Mouse (Mus musculus) MEL (cell line): ENCODE results near the gene Slc25a11. TPM values are rescaled to one million over a fixed set of nuclear protein-coding genes. Genes with fewer than 3 reads are reported as not detected.

ENCODE experiments used
- DNase-seq: peaks from one replicate; pipeline ENCODE4 v3.0.0; 2011; ENCODE audit warnings: low read depth, low spot score
- H3K27ac ChIP-seq: 2 replicates; pipeline ENCODE4 v1.5.1; 2012; ENCODE audit warnings: low read depth, mild to moderate bottlenecking, control low read depth, low read length, moderate library complexity; ENCODE audit not compliant: control insufficient read depth
- H3K27me3 ChIP-seq, 2 experiments: fragments of 150-350 bp in 1 of 2; sonication (generic) in 1 of 2; 2 replicates each; pipeline ENCODE4 v1.6.1; 2012; ENCODE audit warnings: low read length in 2 of 2, mild to moderate bottlenecking in 2 of 2, improper control_type of control experiment in 1 of 2, moderate library complexity in 1 of 2; ENCODE audit not compliant: insufficient read depth in 2 of 2, control insufficient read depth in 1 of 2
- H3K36me3 ChIP-seq, 2 experiments: 2 replicates each; pipeline ENCODE4 v1.6.1; 2012 to 2014; ENCODE audit warnings: low read length in 2 of 2, improper control_type of control experiment in 1 of 2, inconsistent platforms in 1 of 2, mild to moderate bottlenecking in 1 of 2; ENCODE audit not compliant: insufficient read depth in 2 of 2, control insufficient read depth in 1 of 2
- H3K4me1 ChIP-seq, 2 experiments: fragments of 150-350 bp in 1 of 2; sonication (generic) in 1 of 2; 2 replicates each; pipeline ENCODE4 v1.6.1; 2012; ENCODE audit warnings: low read length in 2 of 2, improper control_type of control experiment in 1 of 2, mild to moderate bottlenecking in 1 of 2; ENCODE audit not compliant: insufficient read depth in 2 of 2, control insufficient read depth in 1 of 2
- H3K4me3 ChIP-seq, 2 experiments: fragments of 150-350 bp in 1 of 2; sonication (generic) in 1 of 2; 2 replicates each; pipeline ENCODE4 v1.5.1; 2012; ENCODE audit warnings: low read depth in 2 of 2, low read length in 2 of 2, mild to moderate bottlenecking in 2 of 2, moderate library complexity in 2 of 2, control low read depth in 1 of 2, improper control_type of control experiment in 1 of 2; ENCODE audit not compliant: control insufficient read depth in 1 of 2, insufficient read depth in 1 of 2
- H3K79me2 ChIP-seq: 2 replicates; pipeline ENCODE4 v1.6.1; 2012; ENCODE audit warnings: mild to moderate bottlenecking, low read length, moderate library complexity; ENCODE audit not compliant: control insufficient read depth, poor library complexity, insufficient read depth
- H3K9ac ChIP-seq: 2 replicates; pipeline ENCODE4 v1.6.1; 2012; ENCODE audit warnings: low read depth, mild to moderate bottlenecking, control low read depth, low read length, moderate library complexity; ENCODE audit not compliant: control insufficient read depth, poor library complexity, severe bottlenecking
- H3K9me3 ChIP-seq: fragments of 150-350 bp; sonication (generic); replicated peaks from 2 replicates; pipeline ENCODE4 v1.6.1; 2012; ENCODE audit warnings: mild to moderate bottlenecking, low read length, improper control_type of control experiment, moderate library complexity; ENCODE audit not compliant: insufficient read depth
- BHLHE40 ChIP-seq: IDR thresholded peaks from 2 replicates; pipeline ENCODE4 v1.6.1; 2012; ENCODE audit warnings: low read depth, mild to moderate bottlenecking, inconsistent platforms, low read length, improper control_type of control experiment, borderline replicate concordance
- CHD1 ChIP-seq: IDR thresholded peaks from 2 replicates; pipeline ENCODE4 v1.6.1; 2012; ENCODE audit warnings: low read depth, mild to moderate bottlenecking, inconsistent platforms, low read length, improper control_type of control experiment
- CHD2 ChIP-seq: IDR thresholded peaks from 2 replicates; pipeline ENCODE4 v1.6.1; 2011; ENCODE audit warnings: low read length, improper control_type of control experiment
- E2F4 ChIP-seq: IDR thresholded peaks from 2 replicates; pipeline ENCODE4 v1.6.1; 2011; ENCODE audit warnings: low read depth, low read length, improper control_type of control experiment, borderline replicate concordance
- ELF1 ChIP-seq: IDR thresholded peaks from 2 replicates; pipeline ENCODE4 v1.6.1; 2014; ENCODE audit warnings: low read depth, mild to moderate bottlenecking, inconsistent platforms, low read length, improper control_type of control experiment, moderate library complexity
- EP300 ChIP-seq, 2 experiments: IDR thresholded peaks; 2 replicates each; pipeline ENCODE4 v1.6.1; 2011; ENCODE audit warnings: improper control_type of control experiment in 2 of 2, low read length in 2 of 2, low read depth in 1 of 2, mild to moderate bottlenecking in 1 of 2
- ETS1 ChIP-seq: IDR thresholded peaks from 2 replicates; pipeline ENCODE4 v1.6.1; 2012; ENCODE audit warnings: low read depth, mild to moderate bottlenecking, inconsistent platforms, low read length, improper control_type of control experiment, moderate library complexity
- GATA1 ChIP-seq: IDR thresholded peaks from 2 replicates; pipeline ENCODE4 v1.6.1; 2011; ENCODE audit warnings: low read depth, low read length, improper control_type of control experiment
- HCFC1 ChIP-seq: IDR thresholded peaks from 2 replicates; pipeline ENCODE4 v1.6.1; 2012; ENCODE audit warnings: low read depth, mild to moderate bottlenecking, inconsistent platforms, low read length, improper control_type of control experiment, moderate library complexity
- JUND ChIP-seq: IDR thresholded peaks from 2 replicates; pipeline ENCODE4 v1.6.1; 2011; ENCODE audit warnings: low read depth, mild to moderate bottlenecking, improper control_type of control experiment, low read length
- KAT2A ChIP-seq: conservative IDR thresholded peaks from 2 replicates; pipeline ENCODE4 v1.6.1; 2012; ENCODE audit warnings: low read depth, low read length, improper control_type of control experiment, inconsistent platforms
- MAFK ChIP-seq: IDR thresholded peaks from 2 replicates; pipeline ENCODE4 v1.6.1; 2011; ENCODE audit warnings: low read depth, mild to moderate bottlenecking, low read length, improper control_type of control experiment, borderline replicate concordance
- MAX ChIP-seq: IDR thresholded peaks from 2 replicates; pipeline ENCODE4 v1.6.1; 2011; ENCODE audit warnings: low read length, improper control_type of control experiment
- MAZ ChIP-seq: IDR thresholded peaks from 2 replicates; pipeline ENCODE4 v1.6.1; 2012; ENCODE audit warnings: low read depth, mild to moderate bottlenecking, inconsistent platforms, low read length, improper control_type of control experiment
- MEF2A ChIP-seq: IDR thresholded peaks from 2 replicates; pipeline ENCODE4 v1.6.1; 2014; ENCODE audit warnings: low read depth, mild to moderate bottlenecking, inconsistent platforms, low read length, improper control_type of control experiment; ENCODE audit not compliant: poor library complexity, insufficient replicate concordance, severe bottlenecking; ENCODE audit errors: extremely low read depth
- MXI1 ChIP-seq: IDR thresholded peaks from 2 replicates; pipeline ENCODE4 v1.6.1; 2011; ENCODE audit warnings: mild to moderate bottlenecking, low read depth, low read length, improper control_type of control experiment
- MYC ChIP-seq: IDR thresholded peaks from 2 replicates; pipeline ENCODE4 v1.6.1; 2011; ENCODE audit warnings: low read depth, mild to moderate bottlenecking, low read length, improper control_type of control experiment, moderate library complexity
- NELFE ChIP-seq: IDR thresholded peaks from 2 replicates; pipeline ENCODE4 v1.6.1; 2011; ENCODE audit warnings: low read depth, low read length, improper control_type of control experiment
- NRF1 ChIP-seq: IDR thresholded peaks from 2 replicates; pipeline ENCODE4 v1.6.1; 2014; ENCODE audit warnings: low read depth, mild to moderate bottlenecking, inconsistent platforms, low read length, improper control_type of control experiment, moderate library complexity; ENCODE audit not compliant: poor library complexity, insufficient read depth, severe bottlenecking
- POLR2A ChIP-seq, 2 experiments: IDR thresholded peaks; 2 replicates each; pipeline ENCODE4 v1.6.1; 2011 to 2012; ENCODE audit warnings: low read length in 2 of 2, mild to moderate bottlenecking in 2 of 2, control low read depth in 1 of 2, improper control_type of control experiment in 1 of 2, low read depth in 1 of 2, moderate library complexity in 1 of 2; ENCODE audit not compliant: control insufficient read depth in 1 of 2, insufficient read depth in 1 of 2, poor library complexity in 1 of 2
- POLR2AphosphoS2 ChIP-seq: IDR thresholded peaks from 2 replicates; pipeline ENCODE4 v1.6.1; 2011; ENCODE audit warnings: low read length, improper control_type of control experiment
- POLR2AphosphoS5 ChIP-seq: IDR thresholded peaks from 2 replicates; pipeline ENCODE4 v1.6.1; 2012; ENCODE audit warnings: low read depth, borderline replicate concordance, mild to moderate bottlenecking, inconsistent platforms, low read length, moderate library complexity, mixed read lengths
- SMC3 ChIP-seq: IDR thresholded peaks from 2 replicates; pipeline ENCODE4 v1.6.1; 2011; ENCODE audit warnings: low read depth, low read length, improper control_type of control experiment
- TAL1 ChIP-seq: IDR thresholded peaks from 2 replicates; pipeline ENCODE4 v1.6.1; 2012; ENCODE audit warnings: mild to moderate bottlenecking, inconsistent platforms, low read length, moderate library complexity, mixed read lengths
- TBP ChIP-seq: IDR thresholded peaks from 2 replicates; pipeline ENCODE4 v1.8.0; 2011; ENCODE audit warnings: low read depth, low read length, improper control_type of control experiment
- TCF12 ChIP-seq: IDR thresholded peaks from 2 replicates; pipeline ENCODE4 v1.6.1; 2014; ENCODE audit warnings: low read depth, mild to moderate bottlenecking, inconsistent platforms, low read length, improper control_type of control experiment, moderate library complexity
- USF1 ChIP-seq: IDR thresholded peaks from 2 replicates; pipeline ENCODE4 v1.6.1; 2014; ENCODE audit warnings: low read depth, mild to moderate bottlenecking, inconsistent platforms, low read length, improper control_type of control experiment, moderate library complexity
- USF2 ChIP-seq, 2 experiments: IDR thresholded peaks; 2 replicates each; pipeline ENCODE4 v1.6.1; 2011 to 2012; ENCODE audit warnings: improper control_type of control experiment in 2 of 2, low read length in 2 of 2, borderline replicate concordance in 1 of 2, inconsistent platforms in 1 of 2, low read depth in 1 of 2, mild to moderate bottlenecking in 1 of 2; ENCODE audit not compliant: insufficient read depth in 1 of 2
- ZKSCAN1 ChIP-seq: IDR thresholded peaks from 2 replicates; pipeline ENCODE4 v1.6.1; 2012; ENCODE audit warnings: low read depth, mild to moderate bottlenecking, inconsistent platforms, low read length, improper control_type of control experiment, moderate library complexity
- ZMIZ1 ChIP-seq: IDR thresholded peaks from 2 replicates; pipeline ENCODE4 v1.6.1; 2012; ENCODE audit warnings: low read depth, mild to moderate bottlenecking, inconsistent platforms, low read length, improper control_type of control experiment, moderate library complexity
- ZNF384 ChIP-seq: IDR thresholded peaks from 2 replicates; pipeline ENCODE4 v1.6.1; 2012; ENCODE audit warnings: low read depth, mild to moderate bottlenecking, inconsistent platforms, low read length, improper control_type of control experiment
- polyA plus RNA-seq, 2 experiments: library from polyadenylated mRNA; stranded (reverse) in 1 of 2; unstranded in 1 of 2; fragments of >175 nt in 1 of 2; fragments of >200 nt in 1 of 2; gene quantifications; 2 replicates each; pipeline versions ENCODE4 v1.2.1 to v1.2.4; 2012; ENCODE audit warnings: low replicate concordance in 2 of 2, low read depth in 1 of 2; ENCODE audit not compliant: insufficient read length in 2 of 2, insufficient read depth in 1 of 2, missing spikeins in 1 of 2
- total RNA-seq: library from RNA; depleted of rRNA; stranded (reverse); fragments of 300-350 nt; gene quantifications from 2 replicates; pipeline ENCODE4 v1.2.3, GENCODE M21; 2012

Gene Slc25a11
- total and polyA plus RNA-seq, 3 experiments: 96.3 to 145 (median 114) TPM

DNA sequence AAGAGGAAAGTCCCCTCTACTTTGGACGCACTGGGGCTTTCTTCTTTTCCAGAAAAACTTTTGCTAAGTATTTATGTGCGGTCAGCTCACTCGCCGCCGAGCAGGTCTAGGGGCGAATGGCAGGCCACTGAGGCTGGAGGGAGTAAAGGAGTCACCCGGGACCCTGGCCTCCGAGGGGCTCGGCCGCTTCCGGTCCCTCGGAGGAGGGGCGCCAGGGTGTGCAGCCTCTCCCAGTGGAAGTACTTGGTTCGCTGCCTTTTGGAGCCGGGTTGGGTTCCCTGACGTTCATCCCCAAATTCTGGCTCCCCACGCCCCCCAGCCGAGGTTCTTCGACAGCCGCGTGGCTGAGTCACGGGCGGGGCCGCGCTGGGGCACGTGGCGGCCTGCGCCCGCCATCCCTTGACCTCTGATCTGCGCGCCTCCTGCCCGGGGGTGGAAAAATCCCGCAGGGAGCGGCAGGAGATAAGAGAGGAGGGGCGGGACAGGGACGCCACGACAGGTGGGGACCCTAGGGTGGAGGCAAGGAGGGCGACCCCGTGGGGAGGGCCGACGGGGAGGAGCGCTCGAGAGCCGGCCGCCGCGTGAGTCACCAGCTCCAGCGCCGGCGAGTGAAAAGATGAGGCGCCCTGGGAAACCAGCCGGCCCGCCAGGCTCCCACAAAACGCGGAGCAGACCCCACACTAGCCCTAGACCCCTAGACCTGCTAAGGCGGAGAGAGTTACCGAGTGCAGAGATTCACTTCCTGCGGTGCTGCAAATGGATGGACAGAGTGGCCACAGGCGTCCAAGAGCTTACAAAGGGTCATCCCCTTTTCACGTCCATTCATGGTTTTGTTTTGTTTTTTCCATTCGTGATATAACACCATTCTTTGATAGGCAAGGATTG lies 8.5 kb upstream of the Slc25a11 start:
- Histone ChIP-seq H3K9ac (peak overlapping the region; percentile 88), H3K4me1 (peaks cover 3 to 34% of the 10 kb centered on the region in 2 experiments)

GRCm38 (mm10) chr11:70654923-70655570 lies 7.8 kb upstream of the Slc25a11 start:
- H3K27ac ChIP-seq: peak overlapping the region; percentile 99
- no peaks in the 10 kb centered on the region for H3K9me3 ChIP-seq
- peaks cover 7 to 41% of the 10 kb centered on the region in 2 experiments for H3K4me1 ChIP-seq
- peak overlapping the region; percentile 74 to 80 for H3K4me3 ChIP-seq
- peak; percentile 94 for DNase-seq
- H3K36me3 ChIP-seq: peaks cover 8 to 37% of the 10 kb centered on the region in 2 experiments
- H3K27me3 ChIP-seq: no peaks in the 10 kb centered on the region
- H3K79me2 ChIP-seq: peaks cover 54% of the 10 kb centered on the region
- H3K9ac ChIP-seq: peak overlapping the region; percentile 88
- TF ChIP-seq ZNF384: no peak
- TF ChIP-seq HCFC1: peak; percentile 60
- peak; percentile 79 for TF ChIP-seq MAX
- 0 out of 2 replicates have a peak, but pooled peaks have one; percentile 17 for TF ChIP-seq ETS1
- peak; percentile 69 for TF ChIP-seq BHLHE40
- TF ChIP-seq JUND: no peak
- peak; percentile 42; the same call in 1 of the 2 replicates for TF ChIP-seq TBP
- TF ChIP-seq KAT2A: peak; percentile 62
- TF ChIP-seq POLR2A (IDR thresholded peaks at IDR 0.05; ENCODE audit: control insufficient read depth in 1 of 2, insufficient read depth in 1 of 2, low read depth in 1 of 2, low read length in 2 of 2, poor library complexity in 1 of 2): peak; percentile 58 to 70
- TF ChIP-seq POLR2AphosphoS2: peak; percentile 66; the same call in 1 of the 2 replicates
- peak; percentile 1; the same call in 1 of the 2 replicates for TF ChIP-seq SMC3
- peak; percentile 91; the same call in 1 of the 2 replicates for TF ChIP-seq MYC
- TF ChIP-seq E2F4: peak; percentile 78
- peak; percentile 56; the same call in 1 of the 2 replicates for TF ChIP-seq CHD1
- TF ChIP-seq TCF12: peak; percentile 48
- peak; percentile 13 to 28; a peak in 3 of 4 replicates for TF ChIP-seq EP300 (IDR thresholded peaks at IDR 0.05; ENCODE audit: low read depth in 1 of 2, low read length in 2 of 2)
- no peak for TF ChIP-seq ZKSCAN1

More for the DNA sequence above, 8.5 kb upstream of the Slc25a11 start:
- peak; percentile 90 for DNase-seq
- peaks cover 51% of the 10 kb centered on the region for H3K79me2 ChIP-seq
- no peaks in the 10 kb centered on the region for H3K27me3 ChIP-seq
- TF ChIP-seq POLR2A (IDR thresholded peaks at IDR 0.05; ENCODE audit: control insufficient read depth in 1 of 2, insufficient read depth in 1 of 2, low read depth in 1 of 2, low read length in 2 of 2, poor library complexity in 1 of 2) (peak; percentile 11 to 60), ELF1 (peak; percentile 51; the same call in 1 of the 2 replicates), HCFC1 (peak; percentile 29; the same call in 1 of the 2 replicates), NELFE (peak; percentile 50; the same call in 1 of the 2 replicates), MAZ (peak; percentile 90), E2F4 (no peak), ZMIZ1 (peak; percentile 32; the same call in 1 of the 2 replicates), MXI1 (peak; percentile 82), CHD2 (no peak), TCF12 (peak; percentile 15), MYC (peak; percentile 90), ZNF384 (no peak), MAX (peak; percentile 94), USF2 (IDR thresholded peaks at IDR 0.05; ENCODE audit: borderline replicate concordance in 1 of 2, insufficient read depth in 1 of 2, low read depth in 1 of 2, low read length in 2 of 2) (no peak), SMC3 (no peak), BHLHE40 (peak; percentile 41; the same call in 1 of the 2 replicates), NRF1 (peak; percentile 23; the same call in 1 of the 2 replicates), ZKSCAN1 (no peak), POLR2AphosphoS5 (no peak), CHD1 (no peak; the same call in 1 of the 2 replicates), MEF2A (no peak), TAL1 (no peak), MAFK (no peak), EP300 (IDR thresholded peaks at IDR 0.05; ENCODE audit: low read depth in 1 of 2, low read length in 2 of 2) (peak in 1 of 2 experiments; percentile 57; a peak in 3 of 4 replicates), GATA1 (no peak), USF1 (peak; percentile 79)
- H3K9me3 ChIP-seq: no peaks in the 10 kb centered on the region
- peak overlapping the region; percentile 74 to 80 for H3K4me3 ChIP-seq
- H3K36me3 ChIP-seq: peaks cover 8 to 30% of the 10 kb centered on the region in 2 experiments; a peak in 3 of 4 replicates
- H3K27ac ChIP-seq: peak overlapping the region; percentile 99
